Mouse (Mus musculus) limb, embryonic 14.5 days (tissue): ENCODE results near the gene D5Ertd579e. TPM values are rescaled to one million over a fixed set of nuclear protein-coding genes. Genes with fewer than 3 reads are reported as not detected.

Experiments used
- ATAC-seq: fragments of 200-750 bp; cut with Nextera tagmentation; 2 replicates; pipeline ENCODE4 v1.8.0; 2017; ENCODE audit warnings: low read depth, moderate number of reproducible peaks, moderate TSS enrichment; ENCODE audit not compliant: low FRiP score
- DNase-seq: peaks from one replicate; pipeline ENCODE4 v3.0.0-alpha.2; 2015; ENCODE audit warnings: low spot score
- H3K27ac ChIP-seq: fragments of 300-500 bp; sonication (generic); replicated peaks from 2 replicates; pipeline ENCODE4 v1.5.1; 2014; ENCODE audit warnings: low read depth, mild to moderate bottlenecking, low read length, moderate library complexity, mixed read lengths
- H3K27me3 ChIP-seq: fragments of 300-500 bp; sonication (generic); 2 replicates; pipeline ENCODE4 v1.6.1; 2014; ENCODE audit warnings: low read length, mixed read lengths; ENCODE audit not compliant: control insufficient read depth, insufficient read depth
- H3K36me3 ChIP-seq: fragments of 300-500 bp; sonication (generic); 2 replicates; pipeline ENCODE4 v1.6.1; 2014; ENCODE audit warnings: mild to moderate bottlenecking, low read length, moderate library complexity, mixed read lengths; ENCODE audit not compliant: control insufficient read depth, insufficient read depth
- H3K4me1 ChIP-seq: fragments of 300-500 bp; sonication (generic); 2 replicates; pipeline ENCODE4 v1.6.1; 2014; ENCODE audit warnings: antibody characterized with exemption, low read length, mixed read lengths; ENCODE audit not compliant: control insufficient read depth, insufficient read depth
- H3K4me2 ChIP-seq: fragments of 300-500 bp; sonication (generic); replicated peaks from 2 replicates; pipeline ENCODE4 v1.6.1; 2014; ENCODE audit warnings: low read depth, mild to moderate bottlenecking, low read length, moderate library complexity; ENCODE audit not compliant: severe bottlenecking
- H3K4me3 ChIP-seq: fragments of 300-500 bp; sonication (generic); replicated peaks from 2 replicates; pipeline ENCODE4 v1.5.1; 2014; ENCODE audit warnings: low read length
- H3K9ac ChIP-seq: fragments of 300-500 bp; sonication (generic); 2 replicates; pipeline ENCODE4 v1.6.1; 2014; ENCODE audit warnings: mild to moderate bottlenecking, low read depth, low read length, moderate library complexity; ENCODE audit not compliant: severe bottlenecking
- H3K9me3 ChIP-seq: fragments of 300-500 bp; sonication (generic); 2 replicates; pipeline ENCODE4 v1.6.1; 2016; ENCODE audit warnings: low read length; ENCODE audit not compliant: control insufficient read depth
- POLR2A ChIP-seq: fragments of 200-500 bp; IDR thresholded peaks from 2 replicates; pipeline ENCODE4 v1.8.0; 2012; ENCODE audit warnings: inconsistent platforms, mild to moderate bottlenecking, moderate library complexity, borderline replicate concordance; ENCODE audit not compliant: insufficient read depth, insufficient read length; ENCODE audit errors: extremely low read depth
- WGBS: fragments of 180-500 bp; shearing (Covaris S2); extraction: QIAGEN DNeasy Blood & Tissue Kit; methylation state at CpG from one replicate; pipeline ENCODE4 v1.1.7; 2014; 5-methylcytosine and 5-hydroxymethylcytosine counted together
- polyA plus RNA-seq, 2 experiments: library from polyadenylated mRNA; depleted of rRNA in 1 of 2; stranded (reverse) in 1 of 2; unstranded in 1 of 2; fragments of >200 nt; fragmentation: Nextera tagmentation in 1 of 2; extraction: Ambion mirVana in 1 of 2; gene quantifications; 2 replicates each; pipeline versions ENCODE4 v1.2.1 to v1.2.3; 2012 to 2014

Gene D5Ertd579e
- polyA plus RNA-seq, 2 experiments = 20.8 to 21.6 TPM

DNA sequence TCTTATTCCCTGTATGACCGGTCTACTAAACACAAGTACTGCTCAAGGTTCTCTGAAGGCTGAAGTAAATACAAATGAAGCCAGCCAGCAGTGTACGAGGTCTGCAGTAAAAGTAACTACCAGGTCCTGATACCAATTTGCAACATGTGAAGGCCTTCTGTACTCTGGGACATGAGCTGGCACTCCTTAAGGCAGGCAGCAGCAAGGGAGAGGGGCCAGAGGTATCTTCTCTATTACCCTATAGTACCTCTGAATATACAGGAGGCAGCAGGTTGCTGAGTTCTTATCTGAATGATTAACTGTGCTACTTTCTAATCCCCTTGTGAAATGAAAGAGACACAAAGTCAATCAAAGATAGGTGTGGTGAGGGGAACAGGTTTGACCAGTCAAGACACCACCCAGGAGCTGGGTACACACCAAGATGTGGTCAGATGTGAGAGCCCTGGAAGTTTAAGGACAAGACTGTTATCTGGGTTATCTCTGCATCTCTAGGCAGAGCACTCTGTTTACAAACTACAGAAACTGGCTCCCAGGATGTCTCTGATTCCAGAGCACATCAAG is 86.8 kb downstream of the D5Ertd579e start:
- H3K9me3 ChIP-seq = no peaks in the 10 kb centered on the region
- TF ChIP-seq POLR2A = no peak
- H3K36me3 ChIP-seq = peaks cover 66% of the 10 kb centered on the region
- H3K4me3 ChIP-seq = no peak overlapping the region
- no peaks in the 10 kb centered on the region for H3K4me1 ChIP-seq
- no peak for DNase-seq
- no peaks in the 10 kb centered on the region for H3K27me3 ChIP-seq
- no peak; the same call in 1 of the 2 replicates for ATAC-seq
- H3K9ac ChIP-seq = no peak overlapping the region
- H3K4me2 ChIP-seq = no peak overlapping the region
- no peak overlapping the region for H3K27ac ChIP-seq
- WGBS = 73% methylated on average over 2 of the region's 2 CpGs

GRCm38 (mm10) chr5:36603031-36603430 is 92.8 kb downstream of the D5Ertd579e start:
- TF ChIP-seq POLR2A = no peak
- Histone ChIP-seq H3K4me2 (no peak overlapping the region), H3K9ac (no peak overlapping the region), H3K9me3 (no peaks in the 10 kb centered on the region), H3K27ac (no peak overlapping the region), H3K36me3 (peaks cover 71% of the 10 kb centered on the region), H3K4me3 (no peak overlapping the region), H3K4me1 (no peaks in the 10 kb centered on the region), H3K27me3 (no peaks in the 10 kb centered on the region)
- DNase-seq (no peak), ATAC-seq (no peak)
- WGBS = 77% methylated on average over 5 of the region's 5 CpGs

GRCm38 (mm10) chr5:36602028-36602427 is 93.8 kb downstream of the D5Ertd579e start:
- Histone ChIP-seq H3K4me2 (no peak overlapping the region), H3K27me3 (no peaks in the 10 kb centered on the region), H3K4me1 (no peaks in the 10 kb centered on the region), H3K27ac (no peak overlapping the region), H3K9me3 (no peaks in the 10 kb centered on the region), H3K36me3 (peaks cover 63% of the 10 kb centered on the region), H3K9ac (no peak overlapping the region), H3K4me3 (no peak overlapping the region)
- DNase-seq (no peak), ATAC-seq (no peak)
- WGBS = 94% methylated on average over 9 of the region's 9 CpGs
- no peak for TF ChIP-seq POLR2A

- Histone ChIP-seq H3K4me1 (no peaks in the 10 kb centered on the region), H3K9me3 (no peaks in the 10 kb centered on the region), H3K4me3 (no peak overlapping the region), H3K27me3 (no peaks in the 10 kb centered on the region), H3K27ac (no peak overlapping the region), H3K9ac (no peak overlapping the region), H3K4me2 (no peak overlapping the region), H3K36me3 (peaks cover 57% of the 10 kb centered on the region)
- no peak for DNase-seq
- ATAC-seq = no peak
- 93% methylated on average over 7 of the region's 7 CpGs for WGBS
- no peak for TF ChIP-seq POLR2A
Measured at GRCm38 (mm10) chr5:36601492-36601891, 94.3 kb downstream of the D5Ertd579e start.

GRCm38 (mm10) chr5:36598883-36599282 is 96.9 kb downstream of the D5Ertd579e start:
- Histone ChIP-seq H3K4me1 (no peaks in the 10 kb centered on the region), H3K27ac (no peak overlapping the region), H3K9ac (no peak overlapping the region), H3K36me3 (peaks cover 43% of the 10 kb centered on the region), H3K4me3 (no peak overlapping the region), H3K9me3 (no peaks in the 10 kb centered on the region), H3K4me2 (no peak overlapping the region), H3K27me3 (no peaks in the 10 kb centered on the region)
- no peak for TF ChIP-seq POLR2A
- ATAC-seq (no peak), DNase-seq (no peak)
- WGBS = 79% methylated on average over 1 of the region's 1 CpGs

GRCm38 (mm10) chr5:36597653-36598052 is 98.2 kb downstream of the D5Ertd579e start:
- Histone ChIP-seq H3K9ac (no peak overlapping the region), H3K4me2 (no peak overlapping the region), H3K4me3 (no peak overlapping the region), H3K36me3 (peaks cover 35% of the 10 kb centered on the region), H3K27me3 (no peaks in the 10 kb centered on the region), H3K4me1 (no peaks in the 10 kb centered on the region), H3K9me3 (no peaks in the 10 kb centered on the region), H3K27ac (no peak overlapping the region)
- ATAC-seq (no peak), DNase-seq (no peak)
- 30% methylated on average over 4 of the region's 4 CpGs for WGBS
- no peak for TF ChIP-seq POLR2A
